Mouse (Mus musculus) liver, embryonic 14.5 days (tissue): ENCODE measurements around the gene C1qa. TPM values are rescaled to one million over a fixed set of nuclear protein-coding genes. Genes with fewer than 3 reads are reported as not detected.

ENCODE experiments used
- ATAC-seq: fragments of 200-750 bp; cut with Nextera tagmentation; 2 replicates; pipeline ENCODE4 v1.8.0; 2017; ENCODE audit warnings: moderate number of reproducible peaks, mild to moderate bottlenecking, moderate library complexity; ENCODE audit not compliant: insufficient read depth
- DNase-seq, 3 experiments: peaks; one replicate each; pipeline ENCODE4 v3.0.0-alpha.2; 2012 to 2013; ENCODE audit warnings: low read depth in 3 of 3, low spot score in 3 of 3
- H3K27ac ChIP-seq: fragments of 300-500 bp; sonication (generic); 2 replicates; pipeline ENCODE4 v1.5.1; 2014; ENCODE audit warnings: moderate library complexity, mild to moderate bottlenecking, control low read depth, inconsistent platforms
- H3K27me3 ChIP-seq: fragments of 300-500 bp; sonication (generic); 2 replicates; pipeline ENCODE4 v1.6.1; 2014; ENCODE audit warnings: mild to moderate bottlenecking, low read length, moderate library complexity; ENCODE audit not compliant: control insufficient read depth, insufficient read depth
- H3K36me3 ChIP-seq: fragments of 300-500 bp; sonication (generic); replicated peaks from 2 replicates; pipeline ENCODE4 v1.6.1; 2014; ENCODE audit warnings: low read depth; ENCODE audit not compliant: control insufficient read depth, insufficient read depth
- H3K4me1 ChIP-seq, 2 experiments: fragments of 200-500 bp in 1 of 2; fragments of 300-500 bp in 1 of 2; sonication (generic) in 1 of 2; replicated peaks; 2 replicates each; pipeline ENCODE4 v1.6.1; 2012 to 2014; ENCODE audit warnings: antibody characterized with exemption in 1 of 2, inconsistent platforms in 1 of 2, low read length in 1 of 2; ENCODE audit not compliant: control insufficient read depth in 2 of 2, insufficient read depth in 2 of 2
- H3K4me2 ChIP-seq: fragments of 300-500 bp; sonication (generic); 2 replicates; pipeline ENCODE4 v1.6.1; 2014; ENCODE audit warnings: low read depth, mild to moderate bottlenecking, control low read depth, moderate library complexity
- H3K4me3 ChIP-seq, 2 experiments: fragments of 200-500 bp in 1 of 2; fragments of 300-500 bp in 1 of 2; sonication (generic) in 1 of 2; 2 replicates each; pipeline ENCODE4 v1.5.1; 2012 to 2014; ENCODE audit warnings: low read depth in 2 of 2, low read length in 2 of 2, mild to moderate bottlenecking in 2 of 2, control low read depth in 1 of 2, inconsistent platforms in 1 of 2, moderate library complexity in 1 of 2; ENCODE audit not compliant: insufficient read depth in 1 of 2
- H3K9ac ChIP-seq: fragments of 300-500 bp; sonication (generic); replicated peaks from 2 replicates; pipeline ENCODE4 v1.6.1; 2014; ENCODE audit warnings: mild to moderate bottlenecking, control low read depth, moderate library complexity
- H3K9me3 ChIP-seq: fragments of 300-500 bp; sonication (generic); 2 replicates; pipeline ENCODE4 v1.6.1; 2016; ENCODE audit warnings: low read length, mixed read lengths; ENCODE audit not compliant: control insufficient read depth
- CTCF ChIP-seq: IDR thresholded peaks from 2 replicates; pipeline ENCODE4 v1.5.1; 2016; ENCODE audit warnings: antibody characterized with exemption, low read depth, control low read depth
- EP300 ChIP-seq: IDR thresholded peaks from 2 replicates; pipeline ENCODE4 v1.6.1; 2016; ENCODE audit warnings: antibody characterized with exemption, low read depth
- whole genome bisulfite sequencing: fragments of 180-500 bp; shearing (Covaris S2); extraction: QIAGEN DNeasy Blood & Tissue Kit; methylation state at CpG from one replicate; pipeline ENCODE4 v1.1.7; 2014; ENCODE audit not compliant: insufficient replicate concordance; 5-methylcytosine and 5-hydroxymethylcytosine counted together
- polyA plus RNA-seq, 2 experiments: library from polyadenylated mRNA; depleted of rRNA in 1 of 2; stranded (reverse) in 1 of 2; unstranded in 1 of 2; fragments of >200 nt; fragmentation: Nextera tagmentation in 1 of 2; extraction: Ambion mirVana in 1 of 2; gene quantifications; 2 replicates each; pipeline versions ENCODE4 v1.2.1 to v1.2.3; 2012 to 2014

C1qa gene
- polyA plus RNA-seq, 2 experiments = 23.8 to 40.9 TPM

- Histone ChIP-seq H3K27me3 (peaks cover 4% of the 10 kb centered on the region), H3K4me1 (no peaks in the 10 kb centered on the region), H3K9ac (no peak overlapping the region), H3K4me3 (no peak overlapping the region), H3K9me3 (no peaks in the 10 kb centered on the region), H3K4me2 (no peak overlapping the region), H3K36me3 (no peaks in the 10 kb centered on the region), H3K27ac (no peak overlapping the region)
- WGBS = 68% methylated on average over 5 of the region's 5 CpGs
- no peak for ATAC-seq
- DNase-seq = no peak
- no peak for TF ChIP-seq CTCF
- TF ChIP-seq EP300 = no peak
Measured at GRCm38 (mm10) chr4:136937935-136938334, 39.3 kb upstream of the C1qa start.

GRCm38 (mm10) chr4:136937344-136937743 lies 38.7 kb upstream of the C1qa start:
- Histone ChIP-seq H3K27ac (no peak overlapping the region), H3K4me1 (no peaks in the 10 kb centered on the region), H3K36me3 (no peaks in the 10 kb centered on the region), H3K9ac (no peak overlapping the region), H3K9me3 (no peaks in the 10 kb centered on the region), H3K27me3 (no peaks in the 10 kb centered on the region), H3K4me2 (no peak overlapping the region), H3K4me3 (no peak overlapping the region)
- 53% methylated on average over 4 of the region's 4 CpGs for WGBS
- no peak for ATAC-seq
- no peak for DNase-seq
- TF ChIP-seq EP300 (no peak), CTCF (no peak)

- Histone ChIP-seq H3K4me3 (no peak overlapping the region), H3K4me1 (peaks cover 6 to 7% of the 10 kb centered on the region in 2 experiments; a peak in 3 of 4 replicates), H3K36me3 (no peaks in the 10 kb centered on the region), H3K4me2 (peak overlapping the region; percentile 24; the same call in 1 of the 2 replicates), H3K9ac (no peak overlapping the region), H3K9me3 (no peaks in the 10 kb centered on the region), H3K27ac (no peak overlapping the region), H3K27me3 (no peaks in the 10 kb centered on the region)
- WGBS = 37% methylated on average over 18 of the region's 18 CpGs
- DNase-seq = no peak
- ATAC-seq = peak; percentile 19; the same call in 1 of the 2 replicates
- TF ChIP-seq CTCF (no peak), EP300 (no peak)
Measured at GRCm38 (mm10) chr4:136934746-136935613, 36.4 kb upstream of the C1qa start.

- 25% methylated on average over 8 of the region's 8 CpGs for WGBS
- Histone ChIP-seq H3K9me3 (no peaks in the 10 kb centered on the region), H3K27ac (peak overlapping the region; percentile 47; the same call in 1 of the 2 replicates), H3K36me3 (no peaks in the 10 kb centered on the region), H3K9ac (no peak overlapping the region), H3K4me3 (no peak overlapping the region), H3K4me1 (peaks cover 9 to 10% of the 10 kb centered on the region in 2 experiments; a peak in 3 of 4 replicates), H3K4me2 (no peak overlapping the region), H3K27me3 (peaks cover 5% of the 10 kb centered on the region; the same call in 1 of the 2 replicates)
- peak; percentile 90 for TF ChIP-seq EP300
- TF ChIP-seq CTCF = no peak
- ATAC-seq (peak; percentile 96), DNase-seq (peak; percentile 67 to 72 (median 69))
Measured at GRCm38 (mm10) chr4:136930474-136930873, 31.9 kb upstream of the C1qa start.

- WGBS = 11% methylated on average over 5 of the region's 5 CpGs
- TF ChIP-seq EP300 (no peak), CTCF (peak; percentile 85)
- H3K9me3 ChIP-seq = no peaks in the 10 kb centered on the region
- no peak overlapping the region for H3K4me3 ChIP-seq
- ATAC-seq = no peak
- peaks cover 5% of the 10 kb centered on the region; the same call in 1 of the 2 replicates for H3K27me3 ChIP-seq
- H3K36me3 ChIP-seq = no peaks in the 10 kb centered on the region
- peaks cover 9 to 10% of the 10 kb centered on the region in 2 experiments; a peak in 3 of 4 replicates for H3K4me1 ChIP-seq
- no peak overlapping the region for H3K27ac ChIP-seq
- H3K4me2 ChIP-seq = no peak overlapping the region
- peak; percentile 36 to 47 (median 37) for DNase-seq
- H3K9ac ChIP-seq = no peak overlapping the region
Measured at GRCm38 (mm10) chr4:136928928-136929327, 30.3 kb upstream of the C1qa start.
